Mouse (Mus musculus): ENCODE data around the gene Slc34a1. TPM values are rescaled to one million over a fixed set of nuclear protein-coding genes. Genes with fewer than 3 reads are reported as not detected.
"Not testable (repeated sequence)": the region's sequence is repeated elsewhere in the genome, so short reads cannot be mapped to it uniquely, and the experiment has no call there.

Slc34a1 gene
- total RNA-seq, 4 experiments from 2014 or later, result not detected

- peak; percentile 36 for DNase-seq
Measured at GRCm38 (mm10) chr13:55404853-55405782, 7.1 kb downstream of the Slc34a1 start.

- no peak for DNase-seq
Measured at GRCm38 (mm10) chr13:55405783-55406390, 7.9 kb downstream of the Slc34a1 start.

- no peak for DNase-seq
Measured at GRCm38 (mm10) chr13:55407341-55407740, 9.4 kb downstream of the Slc34a1 start.

- DNase-seq, result no peak
Measured at GRCm38 (mm10) chr13:55408546-55409120, 10.6 kb downstream of the Slc34a1 start.

- no peak for DNase-seq
Measured at GRCm38 (mm10) chr13:55411826-55412225, 13.8 kb downstream of the Slc34a1 start.

GRCm38 (mm10) chr13:55412643-55413307, 14.8 kb downstream of the Slc34a1 start:
- no peak for DNase-seq

GRCm38 (mm10) chr13:55413333-55413732, 15.3 kb downstream of the Slc34a1 start:
- no peak for DNase-seq

- no peak for DNase-seq
Measured at GRCm38 (mm10) chr13:55414743-55415380, 16.9 kb downstream of the Slc34a1 start, which contains the start of gene Pfn3. Gene Pfn3, minus strand, starts transcription at chr13:55415232.

- DNase-seq, result peak; percentile 81
Measured at GRCm38 (mm10) chr13:55418004-55418403, 20.0 kb downstream of the Slc34a1 start.

GRCm38 (mm10) chr13:55419142-55419541, 21.2 kb downstream of the Slc34a1 start:
- DNase-seq, result no peak

- DNase-seq, result no peak
Measured at GRCm38 (mm10) chr13:55420018-55420932, 22.3 kb downstream of the Slc34a1 start.

- DNase-seq, result peak; percentile 53
Measured at GRCm38 (mm10) chr13:55420933-55421800, 23.2 kb downstream of the Slc34a1 start.

- DNase-seq, result no peak
Measured at GRCm38 (mm10) chr13:55426613-55427012, 28.6 kb downstream of the Slc34a1 start, which contains the start of gene F12. Gene F12, minus strand, starts transcription at chr13:55426793.

- peak; percentile 85 for DNase-seq
Measured at GRCm38 (mm10) chr13:55429226-55429888, 31.4 kb downstream of the Slc34a1 start.

- DNase-seq, result peak; percentile 72
Measured at GRCm38 (mm10) chr13:55430566-55430965, 32.6 kb downstream of the Slc34a1 start.

GRCm38 (mm10) chr13:55431889-55432685, 34.1 kb downstream of the Slc34a1 start:
- DNase-seq, result no peak

GRCm38 (mm10) chr13:55437111-55437629, 39.2 kb downstream of the Slc34a1 start:
- DNase-seq, result not testable (repeated sequence)

GRCm38 (mm10) chr13:55443799-55444285, 45.9 kb downstream of the Slc34a1 start:
- DNase-seq, result no peak

Measured in adrenal gland, adult 8-10 months (tissue).